Mouse (Mus musculus): ENCODE measurements around the gene H60b. TPM values are rescaled to one million over a fixed set of nuclear protein-coding genes. Genes with fewer than 3 reads are reported as not detected.
"Not testable (repeated sequence)": the region's sequence is repeated elsewhere in the genome, so short reads cannot be mapped to it uniquely, and the experiment has no call there.

H60b gene
- total and polyA plus RNA-seq, 3 experiments: 1.5 to 5.9 TPM; not detected in 1

DNA sequence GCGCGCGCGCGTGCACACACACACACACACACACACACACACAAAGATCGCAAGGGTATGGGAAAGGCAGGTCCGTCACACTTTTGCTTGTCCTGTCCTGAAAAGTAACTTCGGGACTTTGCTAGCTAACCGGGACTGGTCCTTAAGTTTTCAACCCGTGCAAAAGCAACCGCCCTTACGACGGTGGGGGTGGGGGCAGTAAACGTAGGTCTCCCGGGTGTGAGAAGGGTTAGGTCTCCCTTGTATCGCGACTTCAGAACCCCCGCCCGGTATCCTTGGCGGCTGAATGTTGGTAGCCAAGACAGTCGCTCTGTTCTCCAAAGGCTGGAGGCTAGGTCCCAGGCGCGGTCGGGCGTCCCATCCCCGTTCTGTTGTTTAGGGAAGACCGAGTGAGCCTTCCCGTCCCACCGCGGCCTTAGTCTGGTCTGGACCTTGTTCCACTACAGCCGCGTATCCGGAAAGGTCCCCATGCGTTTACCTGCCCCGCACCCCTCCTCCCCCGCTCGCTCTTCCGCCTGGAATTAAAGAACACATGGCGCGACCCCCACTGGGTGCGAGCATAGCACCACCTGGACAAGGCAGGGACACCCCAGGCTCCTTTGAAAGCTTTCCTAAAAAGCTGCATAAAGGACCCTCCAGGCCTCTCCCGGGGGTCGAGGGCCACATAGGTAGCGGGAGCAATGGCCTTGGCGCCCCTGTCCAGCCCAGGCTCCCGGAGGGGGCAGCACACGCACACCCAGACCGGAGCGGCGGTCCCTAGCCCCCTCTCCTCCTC is 8.5 kb upstream of the H60b start:
- no peak for TF ChIP-seq GATA1 (IDR thresholded peaks at IDR 0.05; ENCODE audit: borderline replicate concordance, low read length)
- no peak for TF ChIP-seq TAL1 (conservative IDR thresholded peaks at IDR 0.05; ENCODE audit: low read depth, low read length)
- ATAC-seq (ENCODE audit: extremely low read depth, insufficient number of reproducible peaks, low FRiP score, poor library complexity, severe bottlenecking): no peak; the same call in 1 of the 2 replicates
- H3K27me3 ChIP-seq (ENCODE audit: insufficient read depth, low read length): no peaks in the 10 kb centered on the region
- peaks cover 4% of the 10 kb centered on the region; the same call in 1 of the 2 replicates for H3K9me3 ChIP-seq (replicated peaks)
- H3K4me3 ChIP-seq (ENCODE audit: low read depth, low read length): peak overlapping the region; percentile 67; the same call in 1 of the 2 replicates
- DNase-seq (ENCODE audit: low spot score): no peak
- H3K4me1 ChIP-seq (ENCODE audit: insufficient read depth, low read depth, low read length): no peaks in the 10 kb centered on the region
- no peaks in the 10 kb centered on the region for H3K36me3 ChIP-seq (replicated peaks)

DNA sequence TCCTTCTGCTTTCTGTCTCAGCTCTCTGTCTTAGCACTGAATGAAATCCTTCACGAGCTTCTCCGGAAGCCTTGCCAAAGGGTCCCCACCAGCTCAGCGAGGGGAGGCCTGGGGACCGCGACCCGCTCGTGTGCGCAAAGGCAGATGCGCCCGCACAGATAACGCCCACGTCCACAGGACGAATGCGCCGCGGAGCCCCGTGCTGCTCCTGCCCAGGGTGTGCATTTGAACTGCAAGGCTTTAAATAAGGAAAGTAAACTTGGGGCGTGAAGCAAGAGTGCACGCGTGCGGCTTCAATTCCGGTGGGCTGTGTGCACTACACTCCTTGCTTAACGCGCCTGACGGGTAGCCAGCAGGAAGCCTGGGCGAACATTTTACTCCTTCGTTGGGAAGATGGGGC is 7.8 kb upstream of the H60b start:
- ATAC-seq (ENCODE audit: extremely low read depth, insufficient number of reproducible peaks, low FRiP score, poor library complexity, severe bottlenecking): no peak
- no peaks in the 10 kb centered on the region for H3K4me1 ChIP-seq (ENCODE audit: insufficient read depth, low read depth, low read length)
- peaks cover 4% of the 10 kb centered on the region; the same call in 1 of the 2 replicates for H3K9me3 ChIP-seq (replicated peaks)
- TF ChIP-seq GATA1 (IDR thresholded peaks at IDR 0.05; ENCODE audit: borderline replicate concordance, low read length) (no peak), TAL1 (conservative IDR thresholded peaks at IDR 0.05; ENCODE audit: low read depth, low read length) (no peak), POLR2AphosphoS5 (IDR thresholded peaks at IDR 0.05; ENCODE audit: insufficient replicate concordance, low read depth, low read length) (no peak), GATA2 (IDR thresholded peaks at IDR 0.05; ENCODE audit: borderline replicate concordance, low read depth, low read length) (no peak)
- no peaks in the 10 kb centered on the region for H3K36me3 ChIP-seq (replicated peaks)
- H3K27me3 ChIP-seq (ENCODE audit: insufficient read depth, low read length): no peaks in the 10 kb centered on the region; the same call in 1 of the 2 replicates
- no peak overlapping the region for H3K4me3 ChIP-seq (ENCODE audit: low read depth, low read length)
- no peak for DNase-seq (ENCODE audit: low spot score)

DNA sequence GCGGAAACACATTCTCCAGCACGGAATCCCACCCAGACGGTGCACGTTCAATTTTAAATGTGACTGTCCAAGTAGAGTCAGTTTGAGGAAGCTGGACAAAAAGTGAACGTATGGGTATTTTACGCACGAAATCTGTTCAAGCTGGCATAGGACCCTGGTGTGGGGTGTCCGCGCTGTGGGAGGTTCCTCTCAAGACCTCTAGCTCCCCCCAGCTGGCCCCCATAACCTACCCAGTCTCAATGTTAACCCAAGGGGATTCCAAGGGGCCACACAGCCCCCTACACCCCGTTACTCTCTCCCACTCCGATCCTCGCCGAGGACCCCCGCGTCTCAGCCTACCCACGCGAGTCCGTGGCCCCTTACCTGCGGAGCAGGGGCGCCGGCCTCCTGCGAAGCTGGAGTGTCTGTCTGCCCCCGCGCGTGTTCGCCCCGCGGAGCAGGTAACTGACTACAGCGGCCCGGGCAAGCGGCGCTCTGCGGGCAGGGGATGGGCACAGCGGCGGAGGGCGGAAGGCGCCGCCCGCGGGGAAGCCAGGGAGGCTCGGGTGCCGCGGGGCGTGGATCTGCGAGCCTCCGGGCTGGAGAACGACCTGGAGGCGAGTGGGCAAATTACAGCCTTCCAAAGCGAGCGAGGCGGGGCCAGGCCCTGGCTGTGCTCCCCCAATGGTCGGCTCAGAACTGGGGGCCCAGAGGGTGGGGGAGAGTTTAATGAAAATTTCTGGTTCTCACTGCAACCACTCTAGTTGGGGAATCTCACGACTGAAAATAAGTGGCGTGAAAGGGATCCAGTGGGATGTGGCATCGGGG is 7.1 kb upstream of the H60b start:
- not testable (repeated sequence) for H3K36me3 ChIP-seq (replicated peaks); H3K9me3 ChIP-seq (replicated peaks); DNase-seq (ENCODE audit: low spot score); H3K4me1 ChIP-seq (ENCODE audit: insufficient read depth, low read depth, low read length); H3K4me3 ChIP-seq (ENCODE audit: low read depth, low read length); ATAC-seq (ENCODE audit: extremely low read depth, insufficient number of reproducible peaks, low FRiP score, poor library complexity, severe bottlenecking); H3K27me3 ChIP-seq (ENCODE audit: insufficient read depth, low read length)

DNA sequence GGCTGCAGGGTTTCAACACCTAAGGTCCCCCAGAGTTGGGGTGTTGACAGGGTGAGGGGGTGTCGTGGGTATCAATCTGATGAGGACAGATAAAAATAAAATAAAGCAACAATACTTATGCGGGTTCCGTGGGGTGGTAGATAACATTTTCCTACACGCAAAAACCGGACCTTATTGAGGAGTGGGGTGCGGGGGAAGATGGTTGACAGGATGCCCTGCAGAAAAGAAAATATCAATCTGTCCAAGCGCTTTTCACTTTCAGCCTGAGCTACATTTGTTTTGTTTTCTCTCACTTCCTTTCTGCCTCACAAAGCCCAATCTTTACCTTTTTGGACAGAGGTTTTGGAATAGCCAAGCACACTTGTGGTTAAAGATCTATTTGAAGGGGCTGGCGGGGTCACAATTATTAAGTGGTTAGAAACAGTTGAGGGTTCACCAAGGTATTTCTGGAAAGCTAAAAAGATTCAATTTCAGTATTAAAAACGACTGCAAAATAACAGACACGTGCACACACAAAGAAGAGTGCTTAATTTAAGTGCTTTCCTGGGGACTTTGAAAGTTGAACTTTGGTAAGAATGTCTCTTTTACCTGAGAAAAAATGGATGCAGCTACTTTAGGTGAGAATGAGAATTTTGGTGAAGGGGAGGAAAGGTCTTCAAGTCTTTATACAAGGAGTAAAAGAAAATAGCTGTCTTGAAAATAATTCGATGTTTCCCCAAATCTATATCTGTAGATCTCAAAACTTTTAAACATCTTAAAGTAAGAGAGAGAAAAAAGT is 6.3 kb upstream of the H60b start:
- ATAC-seq (ENCODE audit: extremely low read depth, insufficient number of reproducible peaks, low FRiP score, poor library complexity, severe bottlenecking); DNase-seq (ENCODE audit: low spot score); H3K4me3 ChIP-seq (ENCODE audit: low read depth, low read length); H3K9me3 ChIP-seq (replicated peaks); H3K36me3 ChIP-seq (replicated peaks); H3K4me1 ChIP-seq (ENCODE audit: insufficient read depth, low read depth, low read length); H3K27me3 ChIP-seq (ENCODE audit: insufficient read depth, low read length): not testable (repeated sequence)

- H3K4me1 ChIP-seq (ENCODE audit: insufficient read depth, low read depth, low read length); H3K36me3 ChIP-seq (replicated peaks); DNase-seq (ENCODE audit: low spot score); ATAC-seq (ENCODE audit: extremely low read depth, insufficient number of reproducible peaks, low FRiP score, poor library complexity, severe bottlenecking); H3K9me3 ChIP-seq (replicated peaks); H3K27me3 ChIP-seq (ENCODE audit: insufficient read depth, low read length); H3K4me3 ChIP-seq (ENCODE audit: low read depth, low read length): not testable (repeated sequence)
These were observed 5.2 kb upstream of the H60b start for GRCm38 (mm10) chr10:22153147-22153690.

GRCm38 (mm10) chr10:22154127-22154526 is 4.3 kb upstream of the H60b start:
- not testable (repeated sequence) for DNase-seq (ENCODE audit: low spot score); H3K4me1 ChIP-seq (ENCODE audit: insufficient read depth, low read depth, low read length); H3K27me3 ChIP-seq (ENCODE audit: insufficient read depth, low read length); H3K9me3 ChIP-seq (replicated peaks); ATAC-seq (ENCODE audit: extremely low read depth, insufficient number of reproducible peaks, low FRiP score, poor library complexity, severe bottlenecking); H3K36me3 ChIP-seq (replicated peaks)
- H3K4me3 ChIP-seq (ENCODE audit: low read depth, low read length): peak overlapping the region; percentile 56; the same call in 1 of the 2 replicates
